Mouse (Mus musculus) neural tube, embryonic 11.5 days (tissue): ENCODE data around the gene Gmppa. TPM values are rescaled to one million over a fixed set of nuclear protein-coding genes. Genes with fewer than 3 reads are reported as not detected.

Experiments used
- ATAC-seq: fragments of 200-750 bp; cut with Nextera tagmentation; 2 replicates; pipeline ENCODE4 v1.8.0; 2017; ENCODE audit warnings: moderate number of reproducible peaks, mild to moderate bottlenecking, moderate TSS enrichment, moderate library complexity; ENCODE audit not compliant: insufficient read depth, low FRiP score, low TSS enrichment
- DNase-seq: peaks from one replicate; pipeline ENCODE4 v3.0.0-alpha.2; 2015; ENCODE audit warnings: low spot score
- H3K27ac ChIP-seq: fragments of 300-500 bp; sonication (generic); 2 replicates; pipeline ENCODE4 v1.5.1; 2014; ENCODE audit warnings: low read depth, mild to moderate bottlenecking, low read length
- H3K27me3 ChIP-seq: fragments of 300-500 bp; sonication (generic); 2 replicates; pipeline ENCODE4 v1.6.1; 2014; ENCODE audit warnings: mild to moderate bottlenecking, low read length, mixed read lengths; ENCODE audit not compliant: control insufficient read depth, insufficient read depth
- H3K36me3 ChIP-seq: fragments of 300-500 bp; sonication (generic); 2 replicates; pipeline ENCODE4 v1.6.1; 2014; ENCODE audit warnings: mild to moderate bottlenecking, low read length, moderate library complexity, mixed read lengths; ENCODE audit not compliant: control insufficient read depth, insufficient read depth
- H3K4me1 ChIP-seq: fragments of 300-500 bp; sonication (generic); 2 replicates; pipeline ENCODE4 v1.6.1; 2014; ENCODE audit warnings: low read length, mixed read lengths; ENCODE audit not compliant: control insufficient read depth, insufficient read depth
- H3K4me2 ChIP-seq: fragments of 300-500 bp; sonication (generic); 2 replicates; pipeline ENCODE4 v1.6.1; 2014; ENCODE audit warnings: low read depth, mild to moderate bottlenecking, moderate library complexity
- H3K4me3 ChIP-seq: fragments of 300-500 bp; sonication (generic); 2 replicates; pipeline ENCODE4 v1.5.1; 2014; ENCODE audit warnings: low read depth, low read length
- H3K9ac ChIP-seq: fragments of 300-500 bp; sonication (generic); 2 replicates; pipeline ENCODE4 v1.6.1; 2014; ENCODE audit warnings: mild to moderate bottlenecking, low read length
- H3K9me3 ChIP-seq: fragments of 300-500 bp; sonication (generic); 2 replicates; pipeline ENCODE4 v1.6.1; 2016; ENCODE audit warnings: low read length; ENCODE audit not compliant: control insufficient read depth
- WGBS: fragments of 180-500 bp; shearing (Covaris S2); extraction: QIAGEN DNeasy Blood & Tissue Kit; methylation state at CpG from one replicate; pipeline ENCODE4 v1.1.7; 2014; 5-methylcytosine and 5-hydroxymethylcytosine counted together
- polyA plus RNA-seq: library from polyadenylated mRNA; unstranded; fragments of >200 nt; fragmentation: Nextera tagmentation; extraction: Ambion mirVana; gene quantifications from 2 replicates; pipeline ENCODE4 v1.2.1, GENCODE M21; 2014

Gene Gmppa
- polyA plus RNA-seq, 1 experiment from 2014 or later = 62.5 TPM

DNA sequence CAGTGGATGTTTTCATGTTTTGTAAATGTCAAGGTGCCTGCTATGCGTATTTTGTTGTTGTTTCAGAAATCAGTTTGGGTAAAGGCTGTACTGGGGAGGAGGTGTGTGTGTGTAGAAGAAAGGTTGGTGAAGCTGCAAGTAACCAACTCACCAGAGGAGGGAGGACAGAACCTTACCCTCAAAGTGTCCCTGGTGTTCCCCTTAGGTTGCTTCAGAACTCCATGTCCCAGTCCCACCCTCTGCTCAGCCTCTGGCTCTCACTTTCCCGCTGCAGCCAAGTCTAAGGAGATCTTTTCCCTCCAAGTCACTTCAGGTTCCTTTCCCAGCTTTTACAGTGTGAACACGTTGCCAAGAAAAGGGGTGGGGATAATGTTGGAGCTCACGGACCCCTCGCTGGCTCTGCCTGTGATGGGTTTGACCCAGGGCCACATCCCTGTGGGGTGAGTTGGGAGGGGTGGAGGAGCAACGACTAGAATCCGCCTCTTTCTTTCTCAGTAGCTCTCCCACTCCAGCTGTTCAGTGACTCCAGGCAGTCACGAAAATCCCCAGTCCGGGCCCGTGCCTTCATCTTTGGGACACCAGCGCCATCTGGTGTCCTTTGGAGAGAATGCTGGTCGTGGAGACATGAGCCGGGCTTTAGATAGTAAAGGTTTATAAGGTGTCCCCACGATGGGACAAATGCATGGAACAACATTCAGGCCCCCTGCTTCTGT lies 31.6 kb downstream of the Gmppa start:
- ATAC-seq (peak; percentile 63), DNase-seq (peak; percentile 90)
- no peak overlapping the region for H3K27ac ChIP-seq
- no peak overlapping the region for H3K4me3 ChIP-seq
- peaks cover 6% of the 10 kb centered on the region; the same call in 1 of the 2 replicates for H3K4me1 ChIP-seq
- H3K36me3 ChIP-seq = no peaks in the 10 kb centered on the region
- no peak overlapping the region for H3K9ac ChIP-seq
- WGBS = 6% methylated on average over 14 of the region's 14 CpGs
- H3K4me2 ChIP-seq = no peak overlapping the region
- H3K27me3 ChIP-seq = peaks cover 3% of the 10 kb centered on the region; the same call in 1 of the 2 replicates
- no peaks in the 10 kb centered on the region for H3K9me3 ChIP-seq

DNA sequence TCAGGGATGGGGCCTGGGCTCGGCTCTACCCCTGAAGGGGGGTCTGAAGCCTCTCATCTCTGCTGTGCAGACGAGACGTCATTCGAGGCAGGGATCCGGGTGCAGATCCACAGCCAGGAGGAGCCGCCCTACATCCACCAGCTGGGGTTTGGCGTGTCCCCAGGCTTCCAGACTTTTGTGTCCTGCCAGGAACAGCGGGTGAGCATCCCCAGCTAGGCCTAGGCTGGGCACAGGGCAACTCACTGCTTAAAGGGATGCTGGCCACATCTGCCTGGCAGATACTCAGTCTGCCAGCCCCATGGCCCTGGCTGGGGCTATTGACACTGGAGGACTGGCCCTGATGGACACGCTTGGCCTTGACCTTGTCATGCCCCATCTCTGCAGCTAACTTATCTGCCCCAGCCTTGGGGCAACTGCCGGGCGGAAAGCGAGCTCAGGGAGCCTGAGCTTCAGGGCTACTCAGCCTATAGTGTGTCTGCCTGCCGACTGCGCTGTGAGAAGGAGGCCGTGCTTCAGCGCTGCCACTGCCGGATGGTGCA lies 33.6 kb downstream of the Gmppa start:
- H3K27ac ChIP-seq = no peak overlapping the region
- DNase-seq (no peak), ATAC-seq (no peak)
- no peak overlapping the region for H3K4me2 ChIP-seq
- H3K27me3 ChIP-seq = peaks cover 3% of the 10 kb centered on the region; the same call in 1 of the 2 replicates
- H3K4me3 ChIP-seq = no peak overlapping the region
- peaks cover 6% of the 10 kb centered on the region; the same call in 1 of the 2 replicates for H3K4me1 ChIP-seq
- no peaks in the 10 kb centered on the region for H3K9me3 ChIP-seq
- no peak overlapping the region for H3K9ac ChIP-seq
- WGBS = 84% methylated on average over 17 of the region's 17 CpGs
- no peaks in the 10 kb centered on the region; the same call in 1 of the 2 replicates for H3K36me3 ChIP-seq

DNA sequence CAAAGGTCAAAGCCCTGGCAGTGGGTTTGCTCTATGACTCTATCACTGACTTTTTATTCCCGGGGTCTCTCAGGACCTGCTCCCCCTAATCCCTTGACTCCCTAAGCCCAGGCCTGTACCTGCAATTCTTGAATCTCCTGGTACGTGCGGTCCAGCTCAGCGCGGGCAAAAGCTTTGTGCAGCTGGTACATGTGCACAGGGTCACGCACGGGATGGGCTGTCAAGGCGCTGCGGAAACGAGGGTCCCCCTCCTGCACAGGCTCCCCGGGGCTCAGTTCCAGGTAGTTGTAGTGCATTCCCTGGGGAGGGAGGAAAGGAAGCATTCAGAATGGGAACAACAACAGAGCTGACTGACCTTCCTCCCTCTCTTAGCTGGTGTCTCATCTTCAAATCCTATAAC lies 40.7 kb downstream of the Gmppa start:
- ATAC-seq (no peak), DNase-seq (no peak)
- H3K27me3 ChIP-seq = no peaks in the 10 kb centered on the region; the same call in 1 of the 2 replicates
- no peaks in the 10 kb centered on the region for H3K9me3 ChIP-seq
- H3K36me3 ChIP-seq = peaks cover 10% of the 10 kb centered on the region
- H3K27ac ChIP-seq = no peak overlapping the region
- no peak overlapping the region for H3K4me2 ChIP-seq
- WGBS = 96% methylated on average over 11 of the region's 11 CpGs
- H3K4me1 ChIP-seq = peaks cover 17% of the 10 kb centered on the region
- H3K4me3 ChIP-seq = no peak overlapping the region
- H3K9ac ChIP-seq = no peak overlapping the region

DNA sequence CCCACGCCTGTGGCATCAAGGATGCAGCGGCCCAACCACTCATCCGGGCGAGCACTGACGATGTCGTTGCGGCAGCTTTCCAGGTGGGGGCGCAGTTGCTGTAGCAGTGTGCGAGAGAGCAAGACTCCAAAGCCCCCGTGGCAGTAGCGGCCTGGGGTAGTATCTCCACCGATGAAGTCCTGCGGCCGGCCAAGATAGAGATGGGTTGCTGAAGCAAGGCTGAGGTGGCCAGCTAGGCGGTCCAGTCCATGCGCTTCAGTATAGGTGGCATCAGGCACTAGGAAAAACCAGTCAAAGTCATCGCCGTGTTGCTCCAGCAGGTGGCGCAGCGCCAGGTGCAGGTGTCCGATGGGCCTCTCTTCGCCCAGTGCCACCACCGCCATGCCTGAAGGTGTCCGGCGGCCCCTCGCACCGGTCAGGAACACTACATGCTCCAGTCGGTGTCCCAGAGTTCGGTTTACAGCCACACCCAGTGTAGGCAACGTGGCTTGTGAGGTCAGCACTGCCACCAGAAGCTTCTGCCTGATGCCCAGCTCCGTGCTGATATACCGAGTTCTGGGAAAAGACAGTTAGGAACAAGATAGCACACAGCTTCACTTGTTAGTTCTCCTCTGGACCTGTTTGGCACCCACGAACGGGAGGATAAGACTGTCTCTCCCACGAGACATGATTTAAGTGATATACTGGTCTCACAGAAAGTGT lies 41.7 kb downstream of the Gmppa start:
- Histone ChIP-seq H3K27ac (no peak overlapping the region), H3K4me2 (peak overlapping the region; percentile 89), H3K4me1 (peaks cover 17% of the 10 kb centered on the region), H3K9ac (no peak overlapping the region), H3K36me3 (peaks cover 10% of the 10 kb centered on the region), H3K4me3 (peak overlapping the region; percentile 4; the same call in 1 of the 2 replicates), H3K9me3 (no peaks in the 10 kb centered on the region), H3K27me3 (peaks cover 2% of the 10 kb centered on the region; the same call in 1 of the 2 replicates)
- 16% methylated on average over 35 of the region's 35 CpGs for WGBS
- no peak for ATAC-seq
- peak; percentile 86 for DNase-seq

DNA sequence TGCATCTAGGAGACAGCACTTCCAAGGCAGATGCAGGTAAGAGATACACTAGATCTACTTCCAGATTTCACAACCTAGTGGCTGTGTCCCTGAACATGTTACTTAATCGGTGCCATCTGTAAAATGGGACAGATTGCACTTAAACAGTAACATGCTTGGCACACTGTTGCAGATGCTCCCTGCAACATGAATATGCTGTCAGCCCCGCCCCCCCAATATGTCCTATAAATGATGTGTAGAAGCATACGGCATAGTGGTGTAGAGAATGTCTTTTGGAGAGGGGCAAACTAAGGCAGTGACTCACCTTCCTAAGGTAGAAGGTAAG lies 42.2 kb downstream of the Gmppa start:
- WGBS = 49% methylated on average over 3 of the region's 3 CpGs

DNA sequence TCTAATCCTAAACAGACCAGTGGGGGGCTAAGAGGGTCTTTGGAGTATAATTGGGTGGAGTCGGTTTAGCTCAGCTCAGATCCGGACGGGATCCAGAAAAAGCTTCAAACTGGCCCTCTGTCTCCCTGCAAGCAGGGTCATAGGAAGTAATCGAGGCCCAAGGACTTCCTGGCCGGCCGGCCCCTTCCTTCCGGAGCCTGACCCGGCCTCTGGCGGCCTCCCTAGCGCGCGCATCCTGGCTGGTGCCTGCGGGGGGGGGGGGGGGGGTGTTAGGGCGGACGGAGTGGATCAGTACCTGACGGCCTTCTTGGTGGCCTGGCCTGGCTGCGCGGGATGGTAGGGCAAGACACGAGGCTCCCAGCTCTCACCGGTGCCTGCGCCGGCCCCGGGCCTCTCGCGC lies 42.8 kb downstream of the Gmppa start:
- peak overlapping the region; percentile 84 for H3K4me3 ChIP-seq
- DNase-seq (peak; percentile 44), ATAC-seq (no peak)
- peak overlapping the region; percentile 78 for H3K9ac ChIP-seq
- peaks cover 10% of the 10 kb centered on the region for H3K36me3 ChIP-seq
- peaks cover 8% of the 10 kb centered on the region; the same call in 1 of the 2 replicates for H3K27me3 ChIP-seq
- peaks cover 17% of the 10 kb centered on the region for H3K4me1 ChIP-seq
- H3K4me2 ChIP-seq = peak overlapping the region; percentile 89
- peak overlapping the region; percentile 70 for H3K27ac ChIP-seq
- 0% methylated on average over 15 of the region's 25 CpGs for WGBS
- H3K9me3 ChIP-seq = no peaks in the 10 kb centered on the region

More for the DNA sequence above, 42.2 kb downstream of the Gmppa start:
- H3K9ac ChIP-seq = no peak overlapping the region
- ATAC-seq (no peak), DNase-seq (no peak)
- H3K27ac ChIP-seq = no peak overlapping the region
- H3K9me3 ChIP-seq = no peaks in the 10 kb centered on the region
- H3K4me2 ChIP-seq = peak overlapping the region; percentile 89
- peaks cover 7% of the 10 kb centered on the region; the same call in 1 of the 2 replicates for H3K27me3 ChIP-seq
- H3K4me1 ChIP-seq = peaks cover 17% of the 10 kb centered on the region
- H3K36me3 ChIP-seq = peaks cover 10% of the 10 kb centered on the region
- H3K4me3 ChIP-seq = peak overlapping the region; percentile 84

DNA sequence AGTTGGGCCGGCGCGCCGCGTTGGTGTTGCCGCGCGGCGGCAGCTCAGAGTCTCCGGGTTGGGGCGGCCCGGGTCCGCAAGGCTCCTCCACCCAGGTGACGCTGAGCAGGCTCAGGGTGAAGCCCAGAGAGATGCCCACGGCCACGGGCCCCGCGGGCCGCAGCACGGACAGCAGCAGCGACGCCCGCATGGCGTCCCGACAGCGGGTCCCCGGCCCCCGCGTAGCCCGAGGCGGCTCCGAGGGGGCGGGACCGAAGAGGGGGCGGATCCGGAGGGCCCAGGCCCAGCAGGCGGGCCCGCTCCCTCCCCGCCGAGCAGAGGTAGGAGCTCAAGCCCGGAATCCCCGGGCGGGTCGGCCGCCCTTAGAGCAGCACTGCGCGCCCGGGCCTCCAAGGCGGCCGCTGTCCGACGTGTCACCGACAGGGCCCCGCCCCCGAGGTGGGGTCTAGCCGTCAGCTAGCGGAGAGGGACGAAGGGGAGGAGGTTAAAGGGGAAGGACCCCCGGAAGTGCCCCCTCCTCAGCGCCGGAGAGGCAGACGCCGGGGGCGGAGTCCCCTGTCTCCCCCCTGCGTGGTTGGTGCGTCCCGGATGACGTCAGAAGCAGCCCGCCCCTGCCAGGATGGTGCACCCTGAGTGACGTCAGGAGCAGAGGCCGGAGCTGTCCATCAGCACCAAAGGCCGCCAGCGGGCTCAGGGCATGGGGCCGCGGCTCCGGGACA lies 43.3 kb downstream of the Gmppa start, which contains the start of the genes Chpf and Tmem198:
Gene Chpf, minus strand, starts transcription at position 392 of the 719 bp plus-strand sequence.
Gene Tmem198, plus strand, starts transcription at position 617 of the 719 bp plus-strand sequence.
- DNase-seq (peak; percentile 99), ATAC-seq (peak; percentile 93)
- H3K36me3 ChIP-seq = peaks cover 10% of the 10 kb centered on the region
- H3K4me1 ChIP-seq = peaks cover 17% of the 10 kb centered on the region
- H3K9ac ChIP-seq = peak within 1 kb of the TSS; percentile 78
- H3K27ac ChIP-seq = peak within 1 kb of the TSS; percentile 70
- peaks cover 8% of the 10 kb centered on the region; the same call in 1 of the 2 replicates for H3K27me3 ChIP-seq
- no peaks in the 10 kb centered on the region for H3K9me3 ChIP-seq
- H3K4me3 ChIP-seq = peak within 1 kb of the TSS; percentile 84
- WGBS = under 1% methylated on average over 70 of the region's 76 CpGs
- H3K4me2 ChIP-seq = peak within 1 kb of the TSS; percentile 89

DNA sequence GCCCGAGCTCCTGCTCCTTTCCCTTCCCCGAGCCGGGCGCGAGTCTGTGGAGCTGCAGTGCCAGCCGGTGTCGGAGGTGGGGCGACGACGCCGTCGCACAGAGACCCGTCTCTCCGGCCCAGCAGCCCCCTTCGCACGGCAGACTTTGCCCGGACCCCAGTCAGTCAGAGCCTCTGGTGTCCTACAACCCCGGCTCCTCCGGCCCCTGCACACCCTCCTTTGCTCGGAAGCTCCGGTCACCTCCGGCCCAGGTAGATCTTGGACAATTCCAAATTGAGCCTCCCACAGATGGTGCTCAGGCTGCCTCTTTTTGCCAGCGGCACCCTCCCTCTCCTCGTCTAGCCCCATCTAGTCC lies 43.9 kb downstream of the Gmppa start:
- Histone ChIP-seq H3K27me3 (peaks cover 12% of the 10 kb centered on the region), H3K4me1 (peaks cover 17% of the 10 kb centered on the region)
- ATAC-seq = peak; percentile 58; the same call in 1 of the 2 replicates

More for the DNA sequence above, 43.9 kb downstream of the Gmppa start:
- Histone ChIP-seq H3K4me3 (peak overlapping the region; percentile 84), H3K9me3 (no peaks in the 10 kb centered on the region), H3K9ac (peak overlapping the region; percentile 75), H3K4me2 (peak overlapping the region; percentile 89), H3K27ac (0 out of 2 replicates have a peak overlapping the region, but pooled peaks have one; percentile 44), H3K36me3 (peaks cover 10% of the 10 kb centered on the region)
- WGBS = under 1% methylated on average over 24 of the region's 24 CpGs
- DNase-seq = no peak
